Mouse (Mus musculus): ENCODE results near the gene Tac2. TPM values are rescaled to one million over a fixed set of nuclear protein-coding genes. Genes with fewer than 3 reads are reported as not detected.

The Tac2 gene
- 3.1 and 3.9 TPM in 2 replicates for polyA plus RNA-seq (2015; fragmentation: Nextera tagmentation; extraction: Ambion mirVana)

DNA sequence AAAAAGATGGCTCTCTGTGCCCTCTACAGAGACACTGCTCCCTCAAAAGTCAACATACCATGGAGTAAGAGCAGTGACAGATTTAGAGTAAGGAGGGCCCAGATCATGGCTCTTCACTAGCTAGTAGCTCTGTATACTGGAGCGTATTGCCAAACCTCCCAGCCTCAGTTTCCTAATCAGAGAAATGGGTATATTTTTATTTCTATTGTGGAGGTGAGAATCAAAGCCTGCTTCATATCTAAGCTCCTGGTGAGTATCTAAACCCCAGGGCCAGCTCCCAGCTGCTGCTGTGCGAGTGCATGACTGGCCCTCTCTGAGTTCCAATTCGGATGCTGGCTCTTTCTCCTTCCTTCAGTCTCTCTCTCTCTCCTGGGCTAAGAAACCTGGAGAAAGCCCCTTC lies at the start of gene Tac2:
Gene Tac2 (plus strand): TSS at position 301 of the 400 bp plus-strand sequence.
- no peak for DNase-seq (ENCODE audit: low spot score)

- DNase-seq (ENCODE audit: low spot score) = peak; percentile 74
Measured at GRCm38 (mm10) chr10:127674794-127675522, 49.3 kb upstream of the Tac2 start.

DNA sequence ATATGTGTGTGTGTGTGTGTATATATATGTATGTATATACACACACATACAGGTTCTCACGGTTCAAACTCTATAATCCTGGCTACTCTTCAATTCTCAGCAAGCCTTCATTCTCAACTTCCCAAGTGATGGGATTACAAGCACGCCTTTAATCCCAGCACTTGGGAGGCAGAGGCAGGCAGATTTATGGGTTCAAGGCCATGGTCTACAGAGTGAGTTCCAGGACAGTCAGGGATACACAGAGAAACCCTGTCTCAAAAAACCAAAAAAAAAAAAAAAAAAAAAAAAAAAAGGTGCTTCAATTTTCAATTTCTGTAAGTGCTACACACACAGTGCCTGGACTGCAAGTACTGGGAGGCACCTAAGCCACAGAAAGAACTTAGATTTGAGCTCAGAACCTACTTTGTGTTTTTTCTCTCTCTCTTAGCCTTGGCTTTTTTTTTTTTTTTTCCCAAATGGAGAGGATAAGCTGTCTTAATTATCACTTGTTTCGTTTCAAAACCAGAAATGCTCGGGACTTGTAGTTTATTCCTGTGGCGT lies 48.3 kb upstream of the Tac2 start:
- no peak for DNase-seq (ENCODE audit: low spot score)

DNA sequence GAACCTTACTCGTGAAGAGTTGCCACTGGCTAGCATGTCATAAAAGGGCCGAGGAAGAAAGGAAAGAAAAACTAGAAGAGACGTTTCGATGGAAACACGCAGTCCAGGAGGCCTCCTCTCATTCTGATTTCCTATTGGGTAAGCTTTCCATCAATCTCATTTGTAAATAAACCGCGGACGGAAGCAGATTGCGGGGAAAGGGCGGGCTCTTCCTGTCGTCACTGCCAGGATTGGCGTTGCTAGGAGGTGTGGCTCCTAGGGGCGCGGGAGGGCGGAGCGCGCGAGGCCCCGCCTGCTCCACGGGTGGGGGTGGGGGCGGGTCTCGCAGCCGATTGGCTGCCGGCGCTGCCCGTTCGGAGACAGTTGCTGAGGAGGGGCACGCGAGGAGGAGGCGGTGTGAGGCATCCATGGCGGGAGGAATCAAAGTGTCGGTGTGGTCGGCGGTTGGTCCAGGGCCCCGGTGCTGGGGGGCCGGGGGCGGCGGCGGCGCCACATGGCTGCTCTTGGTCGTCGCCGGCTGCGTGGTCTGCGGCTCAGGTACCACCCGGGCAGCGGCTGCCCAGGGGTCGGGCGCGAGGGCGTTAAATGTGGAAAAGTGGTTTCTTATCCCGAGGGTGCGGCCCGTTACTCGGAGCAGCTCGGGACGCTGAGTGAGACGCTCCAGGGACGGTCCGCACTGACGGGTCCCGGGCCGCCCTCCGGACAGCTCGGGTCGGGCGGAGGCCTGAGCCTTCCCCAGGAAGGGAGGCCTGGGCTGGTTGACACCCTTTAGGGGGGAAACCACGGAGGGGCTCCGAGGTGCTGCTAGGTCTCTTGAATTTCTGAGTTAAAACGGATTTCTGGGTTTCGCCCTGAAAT lies 47.4 kb upstream of the Tac2 start:
- DNase-seq (ENCODE audit: low spot score) = peak; percentile 98

GRCm38 (mm10) chr10:127677591-127678336 lies 46.5 kb upstream of the Tac2 start:
- DNase-seq (ENCODE audit: low spot score) = peak; percentile 83

DNA sequence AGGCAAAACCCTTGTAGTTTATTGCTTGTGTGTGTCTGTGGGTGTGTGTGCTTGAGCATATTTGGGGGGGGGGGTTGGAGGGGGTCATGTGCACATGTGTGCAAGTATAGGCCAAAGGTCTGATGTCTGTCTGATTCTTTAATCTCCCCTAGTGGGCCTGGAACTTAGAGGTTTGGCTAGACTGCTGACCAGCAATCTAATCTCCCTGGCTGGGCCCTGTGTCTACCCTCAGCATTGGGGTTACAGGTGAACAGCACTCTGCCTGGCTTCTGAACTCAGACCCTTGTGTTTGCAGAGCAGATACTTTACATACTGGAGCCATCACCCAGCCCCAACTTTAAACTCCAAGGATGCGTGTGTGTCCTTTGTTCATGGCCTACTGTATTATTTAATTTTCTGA lies 45.1 kb upstream of the Tac2 start:
- DNase-seq (ENCODE audit: low spot score) = no peak

DNA sequence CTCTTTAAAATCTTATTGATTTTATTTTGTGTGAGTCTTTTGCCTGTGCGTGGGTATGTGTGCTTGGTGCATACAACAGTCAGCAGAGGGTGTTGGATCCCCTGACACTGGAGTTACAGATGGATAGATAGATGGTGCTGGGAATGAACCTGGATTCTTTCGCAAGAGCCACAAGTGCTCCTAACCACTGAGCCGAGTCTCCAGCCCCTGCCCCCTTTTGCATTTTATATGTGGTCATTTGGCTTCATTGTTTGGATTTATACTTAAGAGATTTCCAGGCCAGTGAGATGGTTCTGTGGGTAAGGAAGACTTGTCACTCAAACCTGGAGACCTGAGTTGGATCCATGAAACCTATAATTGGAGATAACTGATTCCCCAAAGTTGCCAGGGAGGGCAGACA lies 44.4 kb upstream of the Tac2 start:
- no peak for DNase-seq (ENCODE audit: low spot score)

- no peak for DNase-seq (ENCODE audit: low spot score)
Measured at GRCm38 (mm10) chr10:127682886-127683285, 41.4 kb upstream of the Tac2 start.

- no peak for DNase-seq (ENCODE audit: low spot score)
Measured at GRCm38 (mm10) chr10:127691053-127691452, 33.2 kb upstream of the Tac2 start.

GRCm38 (mm10) chr10:127694636-127695035 lies 29.6 kb upstream of the Tac2 start:
- peak; percentile 38 for DNase-seq (ENCODE audit: low spot score)

- DNase-seq (ENCODE audit: low spot score) = no peak
Measured at GRCm38 (mm10) chr10:127695775-127696174, 28.5 kb upstream of the Tac2 start.

DNA sequence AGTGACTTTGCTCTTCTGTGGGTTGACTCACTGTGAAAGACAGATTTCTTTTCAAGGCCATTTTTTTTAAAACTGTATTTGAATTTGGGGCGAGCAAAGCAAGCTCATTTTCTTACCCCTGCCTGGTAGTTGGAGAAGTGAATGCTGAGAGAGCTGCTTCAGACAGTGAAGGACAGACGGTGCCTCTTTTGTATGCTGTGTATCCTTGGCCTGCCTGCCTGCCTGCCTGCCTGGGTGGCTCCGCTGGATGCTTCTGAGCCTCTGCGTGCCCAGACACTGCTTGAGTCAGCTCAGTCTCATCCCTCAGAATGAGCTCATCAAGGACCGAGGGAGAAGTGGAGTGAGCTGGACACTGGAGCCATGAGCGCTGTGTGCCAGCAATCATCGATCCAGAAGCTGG lies 25.3 kb upstream of the Tac2 start:
- DNase-seq (ENCODE audit: low spot score) = no peak

GRCm38 (mm10) chr10:127703299-127703698 lies 21.0 kb upstream of the Tac2 start:
- no peak for DNase-seq (ENCODE audit: low spot score)

DNA sequence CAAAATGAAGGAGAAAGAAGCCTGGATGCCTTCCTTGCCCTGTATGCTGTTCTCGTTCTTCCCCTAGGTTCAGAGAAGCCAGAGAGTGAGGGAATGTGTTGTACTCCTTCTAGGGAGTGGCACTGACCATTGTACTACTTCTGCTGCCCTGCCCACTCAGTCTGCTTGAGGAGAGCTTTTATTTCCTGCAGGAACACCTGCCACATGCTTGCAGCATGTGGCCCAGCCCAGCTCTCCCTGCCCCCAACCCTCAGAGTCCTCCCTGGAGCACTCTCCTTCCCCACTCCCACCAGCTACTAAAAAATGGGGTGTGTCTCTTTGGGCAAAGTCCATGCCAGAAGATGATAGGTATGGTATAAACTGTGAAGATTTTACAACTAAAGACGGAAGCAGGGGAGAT lies 20.0 kb upstream of the Tac2 start:
- no peak for DNase-seq (ENCODE audit: low spot score)

DNA sequence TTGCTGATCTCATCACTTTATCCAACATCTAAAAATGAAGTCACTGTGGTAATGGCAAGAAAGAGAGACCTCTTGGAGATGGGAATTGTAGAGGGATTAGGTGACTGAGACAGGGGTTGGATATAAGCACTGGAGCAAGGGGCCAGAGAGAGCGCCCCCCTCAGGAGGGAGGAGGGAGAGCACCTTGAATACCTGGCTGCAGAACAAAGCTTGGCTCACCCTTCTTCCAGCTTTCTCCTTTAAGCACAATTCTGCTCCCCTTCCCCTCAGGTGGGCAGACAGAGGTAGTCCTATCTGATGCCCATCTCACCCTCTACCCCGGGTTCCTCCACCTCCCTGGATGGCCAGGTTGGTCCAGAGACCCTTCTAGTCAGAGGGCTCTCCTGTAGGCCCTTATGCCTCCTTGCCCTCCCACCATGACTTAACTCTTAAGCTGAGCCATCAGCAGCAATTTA lies 19.5 kb upstream of the Tac2 start, which contains the start of gene Myo1a:
Gene Myo1a (plus strand): TSS at position 405 of the 455 bp plus-strand sequence.
- DNase-seq (ENCODE audit: low spot score) = no peak

DNA sequence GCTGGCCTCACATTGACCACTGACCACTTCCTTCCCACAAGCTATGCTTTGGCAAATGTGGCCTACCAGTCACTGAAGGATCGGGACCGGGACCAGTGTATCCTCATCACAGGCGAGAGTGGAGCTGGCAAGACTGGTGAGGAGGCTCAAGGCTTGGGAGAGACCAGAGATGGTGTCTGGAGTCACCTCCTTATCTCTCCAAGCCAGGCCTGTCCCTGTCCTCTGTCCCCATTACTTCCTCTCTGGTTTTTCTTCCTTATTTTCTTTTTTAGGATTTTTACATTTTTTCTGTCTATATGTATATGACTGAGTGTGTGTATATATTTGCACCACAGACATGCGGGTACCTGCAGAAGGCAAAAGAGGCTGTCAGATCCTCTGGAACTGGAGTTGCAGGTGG lies 18.5 kb upstream of the Tac2 start:
- no peak for DNase-seq (ENCODE audit: low spot score)

- DNase-seq (ENCODE audit: low spot score) = no peak
Measured at GRCm38 (mm10) chr10:127707721-127708120, 16.6 kb upstream of the Tac2 start.

- DNase-seq (ENCODE audit: low spot score) = no peak
Measured at GRCm38 (mm10) chr10:127708850-127709370, 15.4 kb upstream of the Tac2 start.

DNA sequence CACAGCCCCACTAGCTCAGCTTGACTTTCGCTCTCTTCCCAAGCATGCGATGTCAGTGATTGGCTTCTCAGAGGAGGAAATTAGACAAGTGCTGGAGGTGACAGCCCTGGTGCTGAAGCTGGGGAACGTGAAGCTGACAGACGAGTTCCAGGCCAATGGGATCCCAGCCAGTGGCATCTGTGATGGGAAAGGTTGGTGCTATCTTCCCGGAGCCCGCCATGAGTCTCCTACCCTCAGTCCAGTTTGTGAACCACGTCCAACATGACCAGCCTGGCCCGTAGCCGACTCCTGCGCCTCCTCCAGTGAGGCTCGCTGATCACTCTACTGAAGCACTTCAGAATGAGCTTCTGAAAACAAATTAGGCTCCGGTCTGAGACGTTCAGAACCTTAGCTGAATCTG lies 13.9 kb upstream of the Tac2 start:
- DNase-seq (ENCODE audit: low spot score) = no peak

DNA sequence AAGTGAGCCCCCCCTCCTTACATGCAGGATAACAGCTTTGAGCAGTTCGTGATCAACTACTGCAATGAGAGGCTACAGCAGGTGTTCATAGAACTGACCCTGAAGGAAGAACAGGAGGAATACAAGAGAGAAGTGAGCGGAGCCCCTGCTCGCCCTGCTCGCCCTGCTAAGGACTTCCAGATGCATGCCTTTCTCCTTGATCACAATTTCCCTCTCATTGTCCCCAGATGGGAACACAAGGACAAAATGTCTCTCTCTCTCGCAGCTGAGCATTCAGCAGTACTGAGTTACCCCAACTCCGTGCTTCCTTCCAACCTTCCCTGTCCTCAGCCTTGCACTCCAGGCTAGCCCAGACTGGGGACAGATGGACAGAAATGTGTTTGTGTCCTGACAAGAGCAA lies 11.5 kb upstream of the Tac2 start:
- DNase-seq (ENCODE audit: low spot score) = no peak

Measured in thymus, postnatal 0 days (tissue).